Mouse (Mus musculus) frontal cortex, postnatal 36 days (tissue): ENCODE measurements around the gene Mlf2.

Experiments used
- DNase-seq, 2 experiments: peaks; one replicate each; pipeline ENCODE4 v3.0.0; 2022; ENCODE audit warnings: low spot score in 2 of 2

Gene Mlf2

GRCm38 (mm10) chr6:124934670-124935069 lies 3.5 kb downstream of the Mlf2 start:
- peak in 1 of 2 experiments; percentile 20 for DNase-seq

DNA sequence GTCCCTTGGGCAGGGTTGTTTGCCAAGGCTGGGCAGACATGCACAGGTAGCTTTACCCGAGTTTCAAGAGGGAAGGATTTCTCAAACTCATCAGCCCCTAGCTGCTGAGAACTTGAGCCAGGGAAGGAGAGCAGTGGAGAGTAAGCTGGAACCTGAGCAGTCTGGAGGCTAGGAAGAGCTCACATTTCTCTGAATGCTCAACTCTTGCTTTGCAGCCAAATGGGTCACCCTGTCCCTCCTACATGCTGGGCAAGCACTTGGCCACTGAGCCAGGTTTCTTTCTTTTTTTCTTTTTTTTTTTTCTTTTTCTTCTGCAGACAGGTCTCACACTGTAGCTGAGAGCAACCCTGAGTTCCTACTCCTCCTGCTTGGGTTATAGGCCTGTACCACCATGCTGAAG lies 5.5 kb downstream of the Mlf2 start:
- no peak for DNase-seq

- DNase-seq, result no peak
Measured at GRCm38 (mm10) chr6:124937493-124937892, 6.3 kb downstream of the Mlf2 start.

DNA sequence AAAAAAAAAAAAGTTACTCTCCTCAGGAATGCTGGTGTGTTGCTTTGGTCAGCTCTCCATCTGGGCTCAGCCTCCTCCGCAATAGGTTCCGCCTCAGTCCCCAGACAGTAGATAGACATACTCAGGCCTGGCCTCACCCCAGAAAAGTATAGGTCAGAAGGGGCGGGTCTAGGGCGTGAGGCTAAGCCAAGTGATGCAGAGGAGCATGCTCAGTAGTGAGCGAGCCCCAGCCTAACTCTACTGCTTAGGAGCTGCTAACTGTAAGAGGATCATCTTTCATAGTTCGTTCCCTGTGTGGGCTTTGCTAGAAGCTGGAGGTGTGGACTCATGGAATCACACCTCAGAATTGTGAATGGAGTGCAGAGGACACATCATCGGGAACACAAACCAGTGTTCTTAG lies 7.4 kb downstream of the Mlf2 start:
- DNase-seq, result no peak

GRCm38 (mm10) chr6:124941679-124942078 lies 10.5 kb downstream of the Mlf2 start:
- DNase-seq, result no peak

- no peak for DNase-seq
Measured at GRCm38 (mm10) chr6:124943526-124943925, 12.3 kb downstream of the Mlf2 start.

DNA sequence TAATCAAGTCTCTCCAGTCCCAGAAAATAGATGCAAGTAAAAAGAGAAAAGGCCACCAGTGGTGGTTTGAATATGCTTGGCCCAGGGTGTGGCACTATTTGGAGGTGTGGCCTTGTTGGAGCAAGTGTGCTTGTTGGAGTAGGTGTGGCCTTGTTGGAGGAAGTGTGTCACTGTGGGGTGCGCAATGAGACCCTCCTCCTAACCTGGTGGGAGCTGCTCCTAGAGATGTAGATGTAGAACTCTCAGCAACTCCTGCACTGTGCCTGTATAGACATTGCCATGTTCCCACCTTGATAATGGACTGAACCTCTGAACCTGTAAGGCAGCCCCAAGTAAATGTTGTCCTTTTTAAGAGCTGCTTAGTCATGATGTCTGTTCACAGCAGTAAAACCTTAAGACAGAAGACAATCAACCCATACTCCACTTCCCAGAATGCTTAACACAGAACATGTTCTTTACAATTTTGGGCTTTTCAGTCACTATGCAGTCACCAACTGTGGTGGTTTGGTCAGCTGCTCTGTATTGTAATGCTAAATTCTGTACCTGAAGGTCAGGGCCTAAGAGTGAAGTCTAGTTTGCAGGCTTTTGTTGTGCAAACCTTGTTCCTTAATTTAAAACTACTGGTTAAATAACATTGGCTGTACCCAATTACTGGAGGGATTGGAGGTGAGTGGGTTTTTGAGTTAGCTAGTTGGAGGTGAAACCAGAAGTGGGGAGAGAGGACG lies 23.0 kb downstream of the Mlf2 start:
- no peak for DNase-seq

- DNase-seq, result no peak
Measured at GRCm38 (mm10) chr6:124955212-124955611, 24.0 kb downstream of the Mlf2 start.

DNA sequence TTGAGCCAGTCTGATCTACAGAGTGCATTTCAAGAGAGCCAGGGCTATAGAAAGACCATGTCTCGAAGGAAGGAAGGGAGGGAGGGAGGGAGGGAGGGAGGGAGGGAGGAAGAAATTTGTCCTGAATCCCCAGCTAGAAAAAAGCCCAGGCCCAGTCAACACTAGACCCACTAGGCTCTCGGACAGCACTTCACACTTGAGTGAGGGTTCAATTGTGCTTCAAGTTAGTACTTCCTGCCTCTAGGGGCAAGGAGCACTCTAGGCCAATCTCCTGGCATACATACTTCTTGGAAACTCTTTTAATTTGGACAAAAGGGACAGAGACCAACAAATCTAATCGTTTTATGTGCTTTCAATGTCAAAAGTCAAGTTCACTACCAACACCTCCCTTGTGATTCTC lies 26.9 kb downstream of the Mlf2 start:
- no peak for DNase-seq

- DNase-seq, result no peak
Measured at GRCm38 (mm10) chr6:124959960-124960359, 28.8 kb downstream of the Mlf2 start.

DNA sequence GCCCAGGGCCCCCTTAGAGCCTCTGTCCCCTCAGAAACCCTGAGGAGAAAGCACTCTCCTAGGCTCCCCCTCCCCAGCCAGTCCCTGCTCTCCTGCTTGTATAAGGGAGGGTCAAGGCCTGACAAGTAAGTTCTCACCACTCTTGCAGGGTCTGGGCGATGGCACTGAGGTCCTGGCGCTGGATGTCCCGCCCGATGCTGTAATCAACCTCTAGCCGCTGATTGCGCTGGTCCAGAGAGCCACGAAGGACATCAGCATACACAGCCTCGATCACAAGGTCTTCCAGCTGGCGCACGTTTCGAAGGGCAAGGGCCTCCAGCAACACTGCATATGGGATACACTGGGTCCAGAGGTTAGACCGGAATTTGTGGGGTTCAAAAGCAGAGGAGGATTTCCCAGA lies 29.8 kb downstream of the Mlf2 start:
- DNase-seq, result no peak

DNA sequence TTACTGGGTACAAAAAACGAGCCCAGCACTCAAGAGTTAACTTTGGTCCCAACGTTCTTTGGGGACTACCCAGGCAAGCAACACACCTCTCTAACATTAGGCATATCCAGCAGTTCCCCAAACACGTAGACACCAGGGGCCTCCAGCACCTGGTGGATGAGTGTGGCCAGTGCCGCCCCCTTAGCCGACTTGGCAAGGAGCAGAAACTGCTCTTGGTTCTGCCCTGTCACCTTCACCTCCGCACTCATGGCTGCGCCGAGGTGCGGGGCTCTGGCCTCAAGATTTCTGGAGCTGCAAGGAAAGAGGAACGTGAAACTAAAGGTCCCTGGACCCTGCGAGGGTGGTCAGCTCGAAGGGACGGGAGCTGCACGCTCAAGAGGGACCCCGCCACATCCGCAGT lies 33.5 kb downstream of the Mlf2 start:
- DNase-seq, result peak in 1 of 2 experiments; percentile 5

- peak; percentile 96 to 97 for DNase-seq
Measured at GRCm38 (mm10) chr6:124965088-124965719, 34.0 kb downstream of the Mlf2 start, which contains the start of gene Cops7a. Gene Cops7a (minus strand): TSS chr6:124965538.

DNA sequence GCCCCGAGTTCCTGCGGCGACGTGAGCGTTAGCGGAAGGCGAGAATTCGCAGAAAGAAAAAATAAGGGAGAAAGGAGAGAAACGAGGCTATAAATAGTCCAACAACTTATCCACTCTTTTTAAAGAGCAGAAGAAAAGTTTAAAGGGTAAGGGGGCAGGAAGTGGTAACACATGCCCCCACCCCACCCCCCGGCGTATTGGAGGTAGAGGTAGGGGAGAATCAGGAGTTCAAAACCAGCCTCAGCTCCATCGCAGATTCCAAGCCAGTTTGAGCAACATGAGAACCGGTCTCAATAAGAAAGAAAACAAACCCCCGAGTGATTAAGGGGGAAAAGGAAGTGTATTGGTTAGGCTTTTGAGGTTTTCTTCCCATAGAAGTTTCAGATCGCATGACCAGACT lies 34.6 kb downstream of the Mlf2 start:
- no peak for DNase-seq

GRCm38 (mm10) chr6:124966466-124967118 lies 35.4 kb downstream of the Mlf2 start:
- no peak for DNase-seq

GRCm38 (mm10) chr6:124967766-124968165 lies 36.6 kb downstream of the Mlf2 start:
- DNase-seq, result peak in 1 of 2 experiments; percentile 40
